Mouse (Mus musculus): ENCODE results near the gene Tmc6. TPM values are rescaled to one million over a fixed set of nuclear protein-coding genes. Genes with fewer than 3 reads are reported as not detected.

Gene Tmc6
- polyA plus RNA-seq, 1 experiment from 2014 or later: 26.3 TPM

DNA sequence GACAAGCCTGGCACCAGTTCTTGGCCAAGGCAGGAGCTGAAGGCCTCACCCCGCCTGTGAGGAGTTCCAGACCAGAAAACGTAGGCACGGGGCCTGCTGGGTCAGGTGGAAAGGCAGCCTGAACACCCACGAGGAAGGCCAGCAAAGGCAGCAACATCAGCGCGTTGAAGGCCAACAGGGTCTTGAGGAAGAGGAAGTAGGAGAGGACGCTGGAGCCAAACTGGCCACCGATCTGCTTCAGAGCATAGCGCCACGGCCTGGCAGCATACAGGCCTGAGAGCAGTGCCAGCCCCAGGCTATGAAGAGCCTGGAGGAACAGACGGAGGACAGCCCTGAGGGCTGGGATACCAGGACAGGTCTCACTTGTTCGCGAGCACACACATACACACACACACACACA is 6.5 kb downstream of the Tmc6 start:
- ATAC-seq: no peak
- H3K4me1 ChIP-seq (replicated peaks; ENCODE audit: control insufficient read depth, insufficient read depth, low read length): 0 out of 2 replicates have a peak, but pooled peaks cover 4% of the 10 kb centered on the region
- H3K9me3 ChIP-seq (ENCODE audit: control insufficient read depth): no peaks in the 10 kb centered on the region
- no peaks in the 10 kb centered on the region for H3K27me3 ChIP-seq (replicated peaks; ENCODE audit: control insufficient read depth, insufficient read depth, low read length)
- H3K4me2 ChIP-seq (replicated peaks; ENCODE audit: low read depth): no peak overlapping the region
- TF ChIP-seq CTCF (IDR thresholded peaks at IDR 0.05; ENCODE audit: low read depth): no peak
- WGBS: 91% methylated on average over 13 of the region's 13 CpGs
- no peak overlapping the region for H3K4me3 ChIP-seq (ENCODE audit: low read depth, low read length)
- H3K36me3 ChIP-seq (ENCODE audit: control insufficient read depth, insufficient read depth): peaks cover 49% of the 10 kb centered on the region; the same call in 1 of the 2 replicates
- H3K27ac ChIP-seq (ENCODE audit: low read depth, low read length): no peak overlapping the region
- no peak overlapping the region for H3K9ac ChIP-seq (ENCODE audit: low read depth, low read length)

DNA sequence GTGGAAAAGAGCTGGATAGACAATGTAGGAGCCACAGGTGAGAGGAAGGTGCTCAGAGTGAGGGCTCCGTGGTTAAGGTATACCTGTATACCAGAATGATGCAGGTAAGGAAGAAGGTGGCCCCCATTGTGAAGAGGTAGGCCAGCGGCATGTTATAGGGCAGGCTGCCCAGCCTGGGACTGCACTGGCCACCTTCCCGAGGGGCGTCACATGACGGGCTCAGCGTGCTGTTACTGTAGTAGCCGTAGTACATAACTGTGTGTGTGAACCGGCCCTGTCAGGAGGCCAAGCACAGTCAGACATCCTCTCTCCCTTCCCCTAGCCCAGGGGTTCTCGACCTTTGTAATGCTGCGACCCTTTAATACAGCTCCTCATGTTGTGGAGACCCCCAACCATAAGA is 7.1 kb downstream of the Tmc6 start:
- H3K27me3 ChIP-seq (replicated peaks; ENCODE audit: control insufficient read depth, insufficient read depth, low read length): no peaks in the 10 kb centered on the region

DNA sequence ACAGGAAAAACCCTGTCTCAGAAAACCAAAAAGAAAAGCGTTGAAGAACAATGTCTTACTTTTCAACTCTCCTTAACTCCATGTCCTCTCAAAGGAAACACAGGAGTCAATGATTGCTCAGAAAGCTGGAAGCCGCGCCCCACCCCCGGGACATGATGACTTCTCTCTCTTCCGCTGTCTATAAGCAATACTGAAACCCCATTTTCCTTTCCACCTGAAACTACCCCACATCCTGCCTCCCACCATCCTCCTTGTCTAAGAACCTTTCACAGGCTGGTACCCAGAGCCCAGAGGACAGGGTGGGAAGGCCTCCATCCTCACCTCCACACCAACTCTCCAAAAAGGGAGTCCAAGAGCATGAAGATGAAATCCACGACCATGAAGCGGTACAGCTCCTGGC is 9.6 kb downstream of the Tmc6 start:
- Histone ChIP-seq H3K36me3 (ENCODE audit: control insufficient read depth, insufficient read depth) (peaks cover 51% of the 10 kb centered on the region; the same call in 1 of the 2 replicates), H3K9ac (ENCODE audit: low read depth, low read length) (no peak overlapping the region), H3K4me2 (replicated peaks; ENCODE audit: low read depth) (no peak overlapping the region), H3K4me3 (ENCODE audit: low read depth, low read length) (no peak overlapping the region), H3K27me3 (replicated peaks; ENCODE audit: control insufficient read depth, insufficient read depth, low read length) (no peaks in the 10 kb centered on the region), H3K27ac (ENCODE audit: low read depth, low read length) (no peak overlapping the region), H3K9me3 (ENCODE audit: control insufficient read depth) (no peaks in the 10 kb centered on the region), H3K4me1 (replicated peaks; ENCODE audit: control insufficient read depth, insufficient read depth, low read length) (no peaks in the 10 kb centered on the region)
- WGBS: 93% methylated on average over 7 of the region's 7 CpGs
- TF ChIP-seq CTCF (IDR thresholded peaks at IDR 0.05; ENCODE audit: low read depth): no peak
- ATAC-seq: no peak

More for the DNA sequence above, 7.1 kb downstream of the Tmc6 start:
- H3K4me1 ChIP-seq (replicated peaks; ENCODE audit: control insufficient read depth, insufficient read depth, low read length): 0 out of 2 replicates have a peak, but pooled peaks cover 4% of the 10 kb centered on the region
- H3K4me3 ChIP-seq (ENCODE audit: low read depth, low read length): no peak overlapping the region
- H3K27ac ChIP-seq (ENCODE audit: low read depth, low read length): no peak overlapping the region
- WGBS: 93% methylated on average over 10 of the region's 10 CpGs
- H3K36me3 ChIP-seq (ENCODE audit: control insufficient read depth, insufficient read depth): peaks cover 55% of the 10 kb centered on the region; the same call in 1 of the 2 replicates
- no peak for ATAC-seq
- no peak overlapping the region for H3K4me2 ChIP-seq (replicated peaks; ENCODE audit: low read depth)
- H3K9ac ChIP-seq (ENCODE audit: low read depth, low read length): no peak overlapping the region
- no peak for TF ChIP-seq CTCF (IDR thresholded peaks at IDR 0.05; ENCODE audit: low read depth)
- H3K9me3 ChIP-seq (ENCODE audit: control insufficient read depth): no peaks in the 10 kb centered on the region

DNA sequence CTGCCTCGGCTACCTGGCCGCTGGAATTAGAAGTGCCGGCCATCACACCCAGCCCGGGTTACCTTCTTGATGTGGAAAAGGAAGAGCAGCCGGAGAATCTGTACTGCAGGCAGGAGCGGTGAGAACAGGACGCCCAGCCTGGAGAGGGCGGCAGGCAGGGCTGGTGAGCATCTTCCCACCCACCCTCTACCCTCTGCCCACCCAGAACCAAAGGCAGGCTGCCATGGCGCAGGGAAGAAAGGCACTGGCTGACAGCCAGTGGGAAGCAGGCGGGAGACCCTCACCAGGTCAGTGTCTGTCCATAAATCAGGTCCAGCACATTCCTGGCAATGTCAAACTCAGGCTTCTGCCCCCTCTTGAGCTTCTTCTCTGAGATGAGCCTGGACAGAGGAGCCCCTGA is 11.6 kb downstream of the Tmc6 start:
- no peak for ATAC-seq
- TF ChIP-seq CTCF (IDR thresholded peaks at IDR 0.05; ENCODE audit: low read depth): 0 out of 2 replicates have a peak, but pooled peaks have one; percentile 3
- Histone ChIP-seq H3K27ac (ENCODE audit: low read depth, low read length) (no peak overlapping the region), H3K27me3 (replicated peaks; ENCODE audit: control insufficient read depth, insufficient read depth, low read length) (no peaks in the 10 kb centered on the region), H3K4me3 (ENCODE audit: low read depth, low read length) (no peak overlapping the region), H3K4me1 (replicated peaks; ENCODE audit: control insufficient read depth, insufficient read depth, low read length) (no peaks in the 10 kb centered on the region), H3K36me3 (ENCODE audit: control insufficient read depth, insufficient read depth) (peaks cover 57% of the 10 kb centered on the region; the same call in 1 of the 2 replicates), H3K9ac (ENCODE audit: low read depth, low read length) (no peak overlapping the region), H3K9me3 (ENCODE audit: control insufficient read depth) (no peaks in the 10 kb centered on the region), H3K4me2 (replicated peaks; ENCODE audit: low read depth) (no peak overlapping the region)
- WGBS: 77% methylated on average over 10 of the region's 10 CpGs

DNA sequence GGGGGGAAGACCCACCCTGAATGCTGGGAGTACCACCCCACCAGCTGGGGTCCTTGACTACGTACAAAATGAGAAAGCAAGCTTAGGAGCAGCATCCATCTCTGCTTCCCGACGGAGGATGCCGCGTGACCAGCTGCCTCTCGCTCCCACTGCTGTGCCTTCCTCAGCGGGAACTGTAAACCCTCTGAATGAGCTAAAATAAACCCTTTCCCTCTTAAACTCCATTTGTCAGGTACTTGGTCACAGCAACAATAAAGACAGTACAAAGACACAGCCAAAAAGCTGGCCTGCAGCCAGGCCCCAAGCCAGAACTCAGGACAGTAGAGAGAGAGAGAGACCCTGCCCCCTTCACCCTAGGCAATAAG is 12.3 kb downstream of the Tmc6 start:
- Histone ChIP-seq H3K36me3 (ENCODE audit: control insufficient read depth, insufficient read depth) (peaks cover 55% of the 10 kb centered on the region; the same call in 1 of the 2 replicates), H3K4me3 (ENCODE audit: low read depth, low read length) (no peak overlapping the region), H3K4me1 (replicated peaks; ENCODE audit: control insufficient read depth, insufficient read depth, low read length) (no peaks in the 10 kb centered on the region), H3K4me2 (replicated peaks; ENCODE audit: low read depth) (no peak overlapping the region), H3K27me3 (replicated peaks; ENCODE audit: control insufficient read depth, insufficient read depth, low read length) (no peaks in the 10 kb centered on the region), H3K9me3 (ENCODE audit: control insufficient read depth) (no peaks in the 10 kb centered on the region), H3K27ac (ENCODE audit: low read depth, low read length) (no peak overlapping the region), H3K9ac (ENCODE audit: low read depth, low read length) (no peak overlapping the region)
- no peak for TF ChIP-seq CTCF (IDR thresholded peaks at IDR 0.05; ENCODE audit: low read depth)
- no peak for ATAC-seq
- WGBS: 79% methylated on average over 7 of the region's 7 CpGs

DNA sequence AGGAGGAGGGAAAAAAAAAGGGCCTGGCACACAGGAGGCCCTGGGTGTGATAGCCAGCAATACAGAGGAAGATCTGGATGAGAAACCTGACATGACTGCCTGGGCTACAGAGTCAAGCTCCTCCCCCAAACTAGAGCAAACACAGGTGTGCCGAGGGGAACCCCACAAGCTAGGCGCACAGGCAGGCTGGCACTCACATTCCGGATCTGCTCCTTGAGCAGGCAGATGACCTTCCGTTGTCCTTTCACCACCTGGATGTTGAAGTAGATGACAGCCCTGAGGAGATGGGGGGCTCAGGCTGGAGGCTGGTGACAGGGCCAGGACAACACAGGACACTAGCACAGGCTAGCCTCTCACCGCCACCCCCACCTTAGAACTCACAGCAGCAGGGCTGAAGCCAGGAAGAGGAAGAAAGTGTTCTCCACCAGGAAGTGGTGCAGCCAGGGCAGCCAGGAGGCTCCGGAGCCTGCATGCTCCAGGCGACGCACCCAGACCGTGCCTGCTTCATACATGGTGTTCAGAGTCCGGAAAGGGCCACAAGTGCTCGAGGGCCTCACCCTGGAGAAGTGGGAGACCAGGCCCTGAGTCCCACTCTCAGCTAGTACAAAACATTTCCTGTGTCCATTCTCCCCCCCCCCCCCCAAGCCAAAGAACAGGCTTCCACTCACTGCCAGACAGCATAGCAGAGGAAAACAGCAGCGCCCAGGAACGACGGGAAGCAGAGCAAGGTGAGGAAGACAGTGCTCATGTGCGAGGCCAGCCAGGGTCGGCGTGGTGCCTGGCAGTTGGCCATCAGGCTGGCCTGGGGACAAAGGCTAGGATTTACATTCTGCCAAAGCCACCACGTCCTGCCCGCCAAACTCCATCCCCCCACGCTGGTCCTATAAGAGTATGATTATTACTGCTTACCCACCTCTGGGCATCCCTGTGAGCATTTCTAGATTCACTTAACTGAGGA is 13.0 kb downstream of the Tmc6 start:
- H3K4me2 ChIP-seq (replicated peaks; ENCODE audit: low read depth): no peak overlapping the region
- no peaks in the 10 kb centered on the region for H3K4me1 ChIP-seq (replicated peaks; ENCODE audit: control insufficient read depth, insufficient read depth, low read length)
- no peak overlapping the region for H3K4me3 ChIP-seq (ENCODE audit: low read depth, low read length)
- H3K36me3 ChIP-seq (ENCODE audit: control insufficient read depth, insufficient read depth): peaks cover 59% of the 10 kb centered on the region; the same call in 1 of the 2 replicates
- 61% methylated on average over 20 of the region's 20 CpGs for WGBS
- ATAC-seq: peak; percentile 50; the same call in 1 of the 2 replicates
- no peak overlapping the region for H3K9ac ChIP-seq (ENCODE audit: low read depth, low read length)
- 0 out of 2 replicates have a peak, but pooled peaks have one; percentile 5 for TF ChIP-seq CTCF (IDR thresholded peaks at IDR 0.05; ENCODE audit: low read depth)
- H3K27ac ChIP-seq (ENCODE audit: low read depth, low read length): peak overlapping the region; percentile 46; the same call in 1 of the 2 replicates
- H3K9me3 ChIP-seq (ENCODE audit: control insufficient read depth): no peaks in the 10 kb centered on the region
- H3K27me3 ChIP-seq (replicated peaks; ENCODE audit: control insufficient read depth, insufficient read depth, low read length): no peaks in the 10 kb centered on the region
